Mouse (Mus musculus): Measurements from ENCODE around the gene Tmem205. TPM values are rescaled to one million over a fixed set of nuclear protein-coding genes. Genes with fewer than 3 reads are reported as not detected.

Gene Tmem205
- total RNA-seq (2021): 100 to 1,000 TPM; 182 to 187 TPM
- long read RNA-seq, experiment 1, transcript Tmem205-205 (1 exons, 877 nt): minor isoform, 10 of 215 reads
- long read RNA-seq, experiment 1, transcript Tmem205-201 (4 exons, 785 nt): major isoform, 120 of 215 reads
- long read RNA-seq, experiment 1, transcript Tmem205-203 (4 exons, 879 nt): minor isoform, 5 of 215 reads
- long read RNA-seq, experiment 1, partial matches to known transcripts: 11 of 215 reads
- long read RNA-seq, experiment 1, other reads (novel, unspliced or antisense): 61 of 215 reads
- long read RNA-seq, experiment 2, transcript Tmem205-201 (4 exons, 785 nt): major isoform, 81 of 141 reads
- long read RNA-seq, experiment 2, partial matches to known transcripts: 12 of 141 reads
- long read RNA-seq, experiment 2, other reads (novel, unspliced or antisense): 40 of 141 reads

GRCm38 (mm10) chr9:21927208-21927753 is at the start of gene Tmem205, which contains the start of gene Ccdc159:
TSS of gene Tmem205 (minus strand) at chr9:21927556.
TSS of gene Ccdc159 (plus strand) at chr9:21927471.
- peak; percentile 95 for DNase-seq

- no peak for DNase-seq
These were observed 49.3 kb upstream of the Tmem205 start for GRCm38 (mm10) chr9:21976626-21977175.

- no peak for DNase-seq
These were observed 41.9 kb upstream of the Tmem205 start for GRCm38 (mm10) chr9:21969304-21969703.

DNA sequence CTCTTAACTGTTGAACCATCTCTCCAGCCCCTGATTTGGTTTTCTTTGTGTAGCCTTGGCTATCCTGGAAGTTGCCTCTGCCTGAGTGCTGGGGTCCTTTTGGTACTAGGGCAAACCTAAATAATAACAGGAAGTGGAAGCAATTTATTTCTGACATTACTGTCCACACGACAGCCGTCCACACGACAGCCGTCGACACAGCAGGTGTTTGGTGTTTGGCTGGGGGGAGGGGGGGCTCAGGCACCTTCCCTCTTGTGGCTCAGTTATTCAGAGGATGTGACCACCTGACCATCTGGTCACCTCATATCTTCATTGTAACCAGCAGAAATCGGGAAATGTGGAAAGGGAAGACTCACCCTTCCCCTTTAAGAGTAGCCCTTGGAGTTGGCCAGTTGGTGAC is 41.5 kb upstream of the Tmem205 start:
- DNase-seq: no peak

DNA sequence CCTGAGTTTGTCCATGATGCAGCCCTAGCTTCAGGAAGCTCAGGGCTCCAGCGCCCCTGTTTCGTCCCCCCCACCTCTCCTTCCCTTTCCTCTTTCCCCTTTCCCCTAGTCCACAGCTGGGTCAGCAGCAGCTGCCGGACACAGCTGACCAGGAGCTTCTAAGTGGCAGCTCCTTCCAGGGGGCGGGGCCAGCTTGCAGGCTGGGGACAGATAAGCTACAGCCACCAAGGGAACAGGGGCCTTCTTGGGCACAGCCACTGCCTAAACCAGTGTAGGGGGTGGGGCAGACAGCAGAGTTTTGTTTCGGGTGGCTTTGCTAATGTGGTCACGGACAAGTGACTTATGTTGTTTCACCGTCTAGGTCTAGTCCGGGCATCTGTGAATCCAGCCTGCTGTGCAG is 36.1 kb upstream of the Tmem205 start, which contains the start of gene Epor:
TSS of gene Epor (minus strand) at position 90 of the 400 bp plus-strand sequence.
- DNase-seq: peak; percentile 72

GRCm38 (mm10) chr9:21962416-21963059 is 35.2 kb upstream of the Tmem205 start:
- peak; percentile 73 for DNase-seq

DNA sequence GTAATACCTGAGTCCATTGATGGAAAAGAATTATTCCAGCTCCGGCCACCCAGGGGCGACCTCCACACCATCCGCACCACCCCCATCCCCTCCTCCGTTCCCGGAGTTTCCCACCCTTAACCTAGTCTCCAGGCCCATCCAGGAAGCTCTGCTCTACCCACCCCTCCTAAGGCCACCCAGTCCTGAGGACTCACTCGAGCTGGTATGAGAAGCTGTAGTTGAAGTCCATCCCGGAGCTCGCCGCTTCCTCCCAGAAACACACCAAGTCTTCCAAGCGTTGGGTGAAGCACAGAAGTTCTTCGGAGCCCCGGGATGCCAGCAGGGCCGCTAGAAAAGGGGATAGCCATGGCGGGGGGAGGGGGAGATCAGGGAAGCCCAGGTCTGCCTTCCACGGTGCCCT is 34.7 kb upstream of the Tmem205 start:
- DNase-seq: no peak

GRCm38 (mm10) chr9:21961366-21961980 is 34.1 kb upstream of the Tmem205 start:
- DNase-seq: peak; percentile 29

DNA sequence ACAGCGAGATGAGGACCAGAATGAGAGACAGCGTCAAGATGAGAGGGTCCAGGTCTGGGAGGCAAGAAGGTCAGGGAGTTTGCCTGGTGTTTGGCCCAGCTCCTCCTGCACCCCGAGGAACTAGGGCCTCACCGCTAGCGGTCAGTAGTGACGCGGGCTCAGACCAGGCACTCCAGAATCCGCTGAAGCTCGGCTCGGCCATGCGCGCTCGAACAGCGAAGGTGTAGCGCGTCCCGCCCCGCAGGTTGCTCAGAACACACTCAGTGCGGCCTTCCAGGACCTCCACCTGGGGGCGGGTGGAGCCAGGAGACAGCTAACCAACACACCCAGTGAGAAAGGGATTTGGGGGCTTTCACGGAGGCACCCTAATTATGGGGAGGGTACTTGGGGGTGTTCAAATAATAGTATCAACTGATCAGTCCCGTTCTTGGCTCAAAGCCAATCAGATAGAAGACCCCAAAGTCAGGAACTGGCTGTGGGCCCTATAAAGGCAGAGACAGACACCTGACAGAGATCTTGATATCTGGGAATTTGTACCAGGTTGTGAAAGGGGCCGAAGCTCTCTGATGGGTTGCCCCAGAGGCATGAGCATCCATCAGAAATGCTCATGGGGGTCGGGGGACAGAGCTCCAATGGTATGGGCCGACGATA is 33.3 kb upstream of the Tmem205 start:
- DNase-seq: peak; percentile 52

DNA sequence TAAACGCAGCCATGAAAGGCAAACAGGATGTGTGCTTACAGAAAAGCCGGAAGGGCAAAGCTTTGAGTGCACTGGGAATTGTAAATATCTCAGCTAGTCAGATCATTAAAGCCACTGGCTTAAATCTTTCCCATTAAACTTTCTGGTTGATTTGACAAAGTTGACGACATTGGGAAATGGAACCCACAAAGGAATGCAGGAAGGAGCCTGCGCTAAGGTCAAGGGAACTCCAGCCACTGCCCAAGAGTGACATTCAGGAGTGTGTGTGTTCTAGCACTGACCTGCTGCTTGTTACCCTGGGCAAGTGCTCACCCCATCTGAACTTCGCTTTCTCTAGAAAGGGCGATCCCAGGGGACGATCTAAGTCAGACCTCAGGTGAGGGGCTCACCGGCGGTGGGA is 32.8 kb upstream of the Tmem205 start:
- no peak for DNase-seq

- DNase-seq: no peak
These were observed 31.9 kb upstream of the Tmem205 start for GRCm38 (mm10) chr9:21959244-21959643.

DNA sequence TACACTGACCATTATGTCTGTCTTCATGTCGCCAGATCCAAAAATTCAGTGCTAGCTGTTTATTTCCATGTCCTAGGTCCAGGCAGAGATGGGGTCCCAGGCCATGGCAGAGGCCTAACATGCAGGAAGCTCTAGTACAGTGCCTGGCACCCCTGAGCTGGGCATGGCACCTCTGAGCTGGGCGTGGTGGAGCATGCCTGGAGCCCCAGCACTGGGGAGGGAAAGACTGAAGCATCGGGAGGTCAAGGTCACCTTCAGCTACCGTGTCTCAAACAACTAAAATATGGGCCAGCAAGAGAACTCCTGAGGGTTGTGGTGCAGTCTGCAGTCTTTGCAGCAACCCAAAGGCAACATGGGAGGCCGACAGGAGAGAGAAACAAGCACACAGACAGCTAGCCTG is 31.0 kb upstream of the Tmem205 start:
- peak; percentile 26 for DNase-seq

- DNase-seq: peak; percentile 98
These were observed 28.4 kb upstream of the Tmem205 start, which contains the start of gene Swsap1 for GRCm38 (mm10) chr9:21955570-21956281. TSS of gene Swsap1 (plus strand) at chr9:21955755.

- DNase-seq: no peak
These were observed 27.8 kb upstream of the Tmem205 start for GRCm38 (mm10) chr9:21955225-21955569.

- DNase-seq: no peak
These were observed 27.3 kb upstream of the Tmem205 start for GRCm38 (mm10) chr9:21954635-21955034.

- no peak for DNase-seq
These were observed 26.2 kb upstream of the Tmem205 start for GRCm38 (mm10) chr9:21953600-21953999.

GRCm38 (mm10) chr9:21951977-21952376 is 24.6 kb upstream of the Tmem205 start:
- DNase-seq: no peak

GRCm38 (mm10) chr9:21950322-21950721 is 23.0 kb upstream of the Tmem205 start:
- DNase-seq: peak; percentile 89

- DNase-seq: no peak
These were observed 21.4 kb upstream of the Tmem205 start for GRCm38 (mm10) chr9:21948790-21949189.

GRCm38 (mm10) chr9:21948146-21948545 is 20.8 kb upstream of the Tmem205 start:
- DNase-seq: no peak

DNA sequence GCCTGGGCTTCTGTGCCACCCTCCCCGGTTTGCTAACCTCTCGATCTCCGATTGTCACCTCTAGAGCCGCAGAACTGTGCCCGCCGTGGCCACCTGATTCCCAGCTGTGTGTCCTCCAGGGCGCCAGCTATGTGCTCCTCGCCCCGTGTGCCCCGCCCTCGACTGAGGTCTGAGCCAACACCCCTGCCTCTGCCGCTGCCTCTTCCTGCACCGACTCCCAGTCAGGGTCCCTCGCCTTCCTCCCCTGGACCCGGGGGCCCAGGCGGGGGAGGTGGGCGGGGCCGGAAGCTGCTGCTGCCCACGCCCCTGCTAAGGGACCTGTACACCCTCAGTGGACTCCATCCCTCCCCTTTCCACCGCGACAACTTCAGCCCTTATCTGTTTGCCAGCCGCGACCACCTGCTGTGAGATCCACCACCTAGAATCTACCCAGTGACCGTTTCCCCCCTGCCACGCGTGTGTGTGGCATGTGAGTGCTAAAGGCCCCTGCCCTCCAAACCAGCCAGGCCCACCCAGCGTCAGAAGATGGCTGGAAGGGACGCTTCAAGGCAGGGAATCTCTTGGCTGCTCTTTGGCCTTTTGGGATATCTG is 20.3 kb upstream of the Tmem205 start:
- DNase-seq: no peak

Data from adrenal gland, postnatal 10 days (tissue).